Mouse (Mus musculus): Measurements from ENCODE around the gene Dnah17. TPM values are rescaled to one million over a fixed set of nuclear protein-coding genes. Genes with fewer than 3 reads are reported as not detected.

Dnah17 gene
- polyA plus RNA-seq, 1 experiment from 2014 or later: 0.17 TPM

- H3K4me2 ChIP-seq (ENCODE audit: low read depth, low read length, severe bottlenecking): no peak overlapping the region
- H3K27me3 ChIP-seq (ENCODE audit: control insufficient read depth, insufficient read depth, low read length): no peaks in the 10 kb centered on the region
- H3K4me1 ChIP-seq (replicated peaks; ENCODE audit: control insufficient read depth, insufficient read depth, low read length): no peaks in the 10 kb centered on the region
- ATAC-seq (replicated peaks; ENCODE audit: low FRiP score): no peak
- H3K9ac ChIP-seq (ENCODE audit: low read length): no peak overlapping the region
- no peaks in the 10 kb centered on the region; the same call in 1 of the 2 replicates for H3K36me3 ChIP-seq (ENCODE audit: control insufficient read depth, insufficient read depth, low read length)
- 94% methylated on average over 2 of the region's 2 CpGs for WGBS
- H3K9me3 ChIP-seq (ENCODE audit: control insufficient read depth, low read length): no peaks in the 10 kb centered on the region
- no peak for DNase-seq (ENCODE audit: low spot score)
- H3K27ac ChIP-seq (ENCODE audit: low read depth, low read length): no peak overlapping the region
- no peak overlapping the region for H3K4me3 ChIP-seq (ENCODE audit: low read depth, low read length)
These were observed 133.3 kb downstream of the Dnah17 start for GRCm38 (mm10) chr11:117997085-117997484.

DNA sequence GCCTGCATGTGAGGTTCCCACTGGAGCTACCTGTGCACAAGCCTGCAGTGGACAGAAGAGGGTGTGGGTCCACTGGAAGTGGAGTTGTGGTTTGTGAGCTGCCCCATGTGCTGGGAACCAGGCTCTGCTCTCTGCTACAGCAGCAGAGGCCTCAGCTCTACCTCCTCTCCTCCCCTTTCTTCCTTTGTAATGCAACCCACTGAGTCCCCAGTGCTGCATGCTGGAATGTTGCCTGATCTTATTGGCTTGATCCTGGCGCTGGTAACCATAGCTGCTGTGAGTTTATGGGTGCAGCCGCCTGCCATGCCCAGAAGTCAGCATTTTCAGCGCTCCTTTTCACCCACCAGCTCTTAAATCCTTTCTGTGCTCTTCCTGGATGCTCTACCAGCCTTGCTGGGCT lies 134.4 kb downstream of the Dnah17 start:
- no peak overlapping the region for H3K4me3 ChIP-seq (ENCODE audit: low read depth, low read length)
- ATAC-seq (replicated peaks; ENCODE audit: low FRiP score): no peak
- no peak for DNase-seq (ENCODE audit: low spot score)
- H3K9ac ChIP-seq (ENCODE audit: low read length): no peak overlapping the region
- no peak overlapping the region for H3K4me2 ChIP-seq (ENCODE audit: low read depth, low read length, severe bottlenecking)
- no peaks in the 10 kb centered on the region for H3K4me1 ChIP-seq (replicated peaks; ENCODE audit: control insufficient read depth, insufficient read depth, low read length)
- no peaks in the 10 kb centered on the region for H3K36me3 ChIP-seq (ENCODE audit: control insufficient read depth, insufficient read depth, low read length)
- no peaks in the 10 kb centered on the region for H3K27me3 ChIP-seq (ENCODE audit: control insufficient read depth, insufficient read depth, low read length)
- 23% methylated on average over 3 of the region's 3 CpGs for WGBS
- no peak overlapping the region for H3K27ac ChIP-seq (ENCODE audit: low read depth, low read length)
- H3K9me3 ChIP-seq (ENCODE audit: control insufficient read depth, low read length): no peaks in the 10 kb centered on the region

GRCm38 (mm10) chr11:117995661-117996060 lies 134.8 kb downstream of the Dnah17 start:
- no peak overlapping the region for H3K4me3 ChIP-seq (ENCODE audit: low read depth, low read length)
- H3K27ac ChIP-seq (ENCODE audit: low read depth, low read length): no peak overlapping the region
- WGBS: 58% methylated on average over 3 of the region's 3 CpGs

DNA sequence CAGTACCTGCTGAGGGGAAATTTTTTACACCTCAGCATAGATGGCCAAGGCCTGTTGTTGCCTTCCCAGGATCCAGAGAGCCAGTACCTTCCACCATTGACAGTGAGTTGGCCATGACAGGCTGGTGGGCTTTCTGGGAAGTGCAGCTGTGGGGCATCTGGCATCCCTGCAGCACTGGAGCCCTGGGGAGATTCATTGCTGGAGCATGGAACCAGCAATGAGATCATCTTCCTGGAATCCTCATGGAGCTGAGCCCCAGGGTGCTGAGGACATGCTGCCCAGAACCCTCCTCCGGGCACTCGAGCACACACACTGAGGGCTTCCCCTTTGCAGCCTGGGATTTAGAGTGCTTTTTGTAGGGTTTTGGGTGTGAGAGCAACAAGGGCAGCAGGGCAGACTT lies 135.2 kb downstream of the Dnah17 start:
- WGBS: 70% methylated on average over 2 of the region's 2 CpGs
- Histone ChIP-seq H3K36me3 (ENCODE audit: control insufficient read depth, insufficient read depth, low read length) (no peaks in the 10 kb centered on the region), H3K4me3 (ENCODE audit: low read depth, low read length) (no peak overlapping the region), H3K9me3 (ENCODE audit: control insufficient read depth, low read length) (no peaks in the 10 kb centered on the region), H3K4me1 (replicated peaks; ENCODE audit: control insufficient read depth, insufficient read depth, low read length) (no peaks in the 10 kb centered on the region), H3K27me3 (ENCODE audit: control insufficient read depth, insufficient read depth, low read length) (no peaks in the 10 kb centered on the region), H3K9ac (ENCODE audit: low read length) (no peak overlapping the region), H3K4me2 (ENCODE audit: low read depth, low read length, severe bottlenecking) (no peak overlapping the region), H3K27ac (ENCODE audit: low read depth, low read length) (no peak overlapping the region)
- ATAC-seq (replicated peaks; ENCODE audit: low FRiP score): no peak
- DNase-seq (ENCODE audit: low spot score): no peak

More at GRCm38 (mm10) chr11:117995661-117996060, 134.8 kb downstream of the Dnah17 start:
- DNase-seq (ENCODE audit: low spot score) (no peak), ATAC-seq (replicated peaks; ENCODE audit: low FRiP score) (no peak)
- H3K9ac ChIP-seq (ENCODE audit: low read length): no peak overlapping the region
- no peaks in the 10 kb centered on the region for H3K4me1 ChIP-seq (replicated peaks; ENCODE audit: control insufficient read depth, insufficient read depth, low read length)
- no peaks in the 10 kb centered on the region for H3K36me3 ChIP-seq (ENCODE audit: control insufficient read depth, insufficient read depth, low read length)
- H3K4me2 ChIP-seq (ENCODE audit: low read depth, low read length, severe bottlenecking): no peak overlapping the region
- H3K27me3 ChIP-seq (ENCODE audit: control insufficient read depth, insufficient read depth, low read length): no peaks in the 10 kb centered on the region
- H3K9me3 ChIP-seq (ENCODE audit: control insufficient read depth, low read length): no peaks in the 10 kb centered on the region

DNA sequence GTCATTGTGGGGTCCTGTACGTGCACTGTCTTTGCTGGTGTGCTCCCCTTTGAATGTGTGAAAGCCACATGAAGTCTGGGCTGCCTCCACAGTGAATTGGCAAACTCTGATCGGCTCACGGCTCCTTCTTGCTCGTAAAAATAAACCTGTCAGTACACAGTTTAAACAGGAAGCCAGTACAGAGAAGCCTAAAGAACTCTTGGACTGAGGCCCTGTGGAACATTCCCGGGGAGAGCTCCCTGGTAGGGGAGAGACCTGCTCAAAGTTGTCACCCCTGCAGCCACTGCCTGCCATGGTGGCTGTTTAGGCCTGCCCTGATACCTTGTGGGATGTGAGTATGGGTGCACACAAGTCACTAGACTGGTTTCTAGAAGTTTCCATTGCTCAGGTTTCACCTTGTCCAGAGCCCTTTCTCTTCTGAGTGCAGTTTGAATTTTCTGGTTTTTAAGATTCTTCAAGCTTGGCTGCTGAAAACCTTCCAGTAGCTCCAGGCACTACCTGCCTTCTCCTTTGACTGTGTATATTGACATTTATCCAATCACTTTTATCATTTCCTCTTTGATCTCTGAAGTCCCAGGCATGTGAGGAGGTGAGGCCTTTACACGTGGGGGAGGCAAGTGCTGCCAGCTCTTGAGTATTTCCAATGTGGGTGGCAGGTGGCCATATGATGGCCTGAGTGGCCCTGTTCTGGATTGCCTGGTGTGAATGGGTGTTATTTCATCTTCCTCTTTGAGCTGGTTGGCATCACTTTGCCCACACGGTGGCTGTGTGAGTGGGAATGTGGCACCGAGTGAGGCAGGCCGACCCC lies 136.0 kb downstream of the Dnah17 start:
- H3K27me3 ChIP-seq (ENCODE audit: control insufficient read depth, insufficient read depth, low read length): no peaks in the 10 kb centered on the region
- DNase-seq (ENCODE audit: low spot score) (no peak), ATAC-seq (replicated peaks; ENCODE audit: low FRiP score) (no peak)
- H3K9ac ChIP-seq (ENCODE audit: low read length): no peak overlapping the region
- 83% methylated on average over 9 of the region's 9 CpGs for WGBS
- H3K36me3 ChIP-seq (ENCODE audit: control insufficient read depth, insufficient read depth, low read length): no peaks in the 10 kb centered on the region
- H3K9me3 ChIP-seq (ENCODE audit: control insufficient read depth, low read length): no peaks in the 10 kb centered on the region
- H3K4me2 ChIP-seq (ENCODE audit: low read depth, low read length, severe bottlenecking): no peak overlapping the region
- H3K27ac ChIP-seq (ENCODE audit: low read depth, low read length): no peak overlapping the region
- H3K4me3 ChIP-seq (ENCODE audit: low read depth, low read length): no peak overlapping the region
- no peaks in the 10 kb centered on the region for H3K4me1 ChIP-seq (replicated peaks; ENCODE audit: control insufficient read depth, insufficient read depth, low read length)

- ATAC-seq (replicated peaks; ENCODE audit: low FRiP score) (no peak), DNase-seq (ENCODE audit: low spot score) (no peak)
- WGBS: 81% methylated on average over 14 of the region's 14 CpGs
- no peaks in the 10 kb centered on the region for H3K36me3 ChIP-seq (ENCODE audit: control insufficient read depth, insufficient read depth, low read length)
- H3K9me3 ChIP-seq (ENCODE audit: control insufficient read depth, low read length): no peaks in the 10 kb centered on the region
- H3K4me3 ChIP-seq (ENCODE audit: low read depth, low read length): no peak overlapping the region
- no peak overlapping the region for H3K9ac ChIP-seq (ENCODE audit: low read length)
- no peaks in the 10 kb centered on the region for H3K4me1 ChIP-seq (replicated peaks; ENCODE audit: control insufficient read depth, insufficient read depth, low read length)
- no peak overlapping the region for H3K4me2 ChIP-seq (ENCODE audit: low read depth, low read length, severe bottlenecking)
- no peaks in the 10 kb centered on the region for H3K27me3 ChIP-seq (ENCODE audit: control insufficient read depth, insufficient read depth, low read length)
- no peak overlapping the region for H3K27ac ChIP-seq (ENCODE audit: low read depth, low read length)
These were observed 137.0 kb downstream of the Dnah17 start for GRCm38 (mm10) chr11:117993190-117994175.

- no peak overlapping the region for H3K9ac ChIP-seq (ENCODE audit: low read length)
- 69% methylated on average over 9 of the region's 9 CpGs for WGBS
These were observed 138.6 kb downstream of the Dnah17 start for GRCm38 (mm10) chr11:117991502-117992470.

GRCm38 (mm10) chr11:117989926-117990325 lies 140.5 kb downstream of the Dnah17 start:
- Histone ChIP-seq H3K4me3 (ENCODE audit: low read depth, low read length) (no peak overlapping the region), H3K27me3 (ENCODE audit: control insufficient read depth, insufficient read depth, low read length) (no peaks in the 10 kb centered on the region), H3K4me2 (ENCODE audit: low read depth, low read length, severe bottlenecking) (no peak overlapping the region), H3K9ac (ENCODE audit: low read length) (no peak overlapping the region), H3K36me3 (ENCODE audit: control insufficient read depth, insufficient read depth, low read length) (no peaks in the 10 kb centered on the region), H3K27ac (ENCODE audit: low read depth, low read length) (no peak overlapping the region), H3K4me1 (replicated peaks; ENCODE audit: control insufficient read depth, insufficient read depth, low read length) (peaks cover 10% of the 10 kb centered on the region; the same call in 1 of the 2 replicates), H3K9me3 (ENCODE audit: control insufficient read depth, low read length) (no peaks in the 10 kb centered on the region)
- DNase-seq (ENCODE audit: low spot score) (no peak), ATAC-seq (replicated peaks; ENCODE audit: low FRiP score) (no peak)
- WGBS: 59% methylated on average over 10 of the region's 10 CpGs

More at GRCm38 (mm10) chr11:117991502-117992470, 138.6 kb downstream of the Dnah17 start:
- ATAC-seq (replicated peaks; ENCODE audit: low FRiP score) (no peak), DNase-seq (ENCODE audit: low spot score) (no peak)
- Histone ChIP-seq H3K4me3 (ENCODE audit: low read depth, low read length) (no peak overlapping the region), H3K36me3 (ENCODE audit: control insufficient read depth, insufficient read depth, low read length) (no peaks in the 10 kb centered on the region), H3K27me3 (ENCODE audit: control insufficient read depth, insufficient read depth, low read length) (no peaks in the 10 kb centered on the region), H3K27ac (ENCODE audit: low read depth, low read length) (no peak overlapping the region), H3K9me3 (ENCODE audit: control insufficient read depth, low read length) (no peaks in the 10 kb centered on the region), H3K4me1 (replicated peaks; ENCODE audit: control insufficient read depth, insufficient read depth, low read length) (peaks cover 7% of the 10 kb centered on the region; the same call in 1 of the 2 replicates), H3K4me2 (ENCODE audit: low read depth, low read length, severe bottlenecking) (no peak overlapping the region)

Data from forebrain, embryonic 11.5 days (tissue).